Comparison of ENCODE assay signal across 38 mouse cellular contexts in the genomic region with DNA sequence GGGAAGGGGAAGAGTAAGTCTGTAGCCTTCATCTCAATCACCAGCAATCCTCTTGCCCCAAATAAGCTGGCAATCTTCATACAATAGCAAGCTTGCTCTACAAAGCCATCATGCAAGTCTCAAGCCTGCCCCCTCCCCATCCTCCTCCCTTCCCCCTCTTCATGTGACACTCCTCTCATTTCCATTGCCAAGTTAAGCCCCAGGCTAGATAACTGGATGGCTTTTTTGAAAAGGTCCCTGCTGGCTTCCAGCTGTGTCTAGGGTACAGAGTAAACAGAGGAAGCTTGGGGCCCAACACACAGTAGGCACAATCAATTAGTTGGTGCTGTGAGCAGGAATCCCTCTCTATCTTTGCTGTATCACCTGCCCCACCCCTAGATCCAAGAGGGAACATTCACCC. TPM values are rescaled to one million over a fixed set of nuclear protein-coding genes. Genes with fewer than 3 reads are reported as not detected.
"Had no signal": no experiment of that assay in that cellular context is flagged by ENCODE, and none has a peak within 500 bp of the region (broad histone marks: within the 10 kb centered on the region; RNA-seq: fewer than 3 reads in every experiment).

No protein-coding gene starts in this region.

- H3K36me3 ChIP-seq: limb, embryonic 10.5 days; limb, embryonic 12.5 days; limb, embryonic 13.5 days; limb, embryonic 15.5 days; liver, embryonic 12.5 days; liver, embryonic 13.5 days; liver, embryonic 15.5 days; lung, embryonic 15.5 days; midbrain, embryonic 10.5 days; midbrain, embryonic 12.5 days; midbrain, embryonic 13.5 days had no signal

- H3K27ac ChIP-seq: left cerebral cortex, adult 2 months; limb, embryonic 10.5 days; limb, embryonic 12.5 days; limb, embryonic 13.5 days; limb, embryonic 15.5 days; liver, embryonic 12.5 days; liver, embryonic 13.5 days; liver, embryonic 14.5 days; liver, embryonic 15.5 days; lung, embryonic 15.5 days; macrophage; midbrain, embryonic 10.5 days; midbrain, embryonic 12.5 days; midbrain, embryonic 13.5 days had no signal

- DNase-seq: left cerebral cortex, postnatal 4 days; liver; liver, embryonic 13.5 days; liver, postnatal 0 days; lung, adult 18-20 months; lung, adult 2 months; lung, embryonic 14.5 days; lung, postnatal 10 days; lung, postnatal 14 days; lung, postnatal 36 days; lung, postnatal 4 days; midbrain, embryonic 14.5 days had no signal

- H3K9ac ChIP-seq: limb, embryonic 12.5 days; limb, embryonic 13.5 days; limb, embryonic 15.5 days; liver, embryonic 12.5 days; liver, embryonic 13.5 days; liver, embryonic 14.5 days; liver, embryonic 15.5 days; liver, postnatal 0 days; lung, embryonic 14.5 days; lung, embryonic 15.5 days; midbrain, embryonic 12.5 days; midbrain, embryonic 13.5 days had no signal

- H3K4me3 ChIP-seq: left cerebral cortex, adult 2 months; limb, embryonic 10.5 days; limb, embryonic 12.5 days; limb, embryonic 13.5 days; limb, embryonic 15.5 days; liver, embryonic 12.5 days; liver, embryonic 13.5 days; liver, embryonic 15.5 days; lung, embryonic 15.5 days; megakaryocyte, embryonic 14.5 days; midbrain, embryonic 10.5 days; midbrain, embryonic 12.5 days; midbrain, embryonic 13.5 days; myocyte had no signal

- ATAC-seq: liver, embryonic 12.5 days; liver, postnatal 0 days; lung, postnatal 0 days; midbrain, embryonic 13.5 days; midbrain, embryonic 16.5 days had no signal

- H3K9me3 ChIP-seq: limb, embryonic 10.5 days; limb, embryonic 12.5 days; limb, embryonic 13.5 days; limb, embryonic 15.5 days; liver, embryonic 12.5 days; liver, embryonic 13.5 days; liver, embryonic 15.5 days; lung, embryonic 15.5 days; midbrain, embryonic 10.5 days; midbrain, embryonic 12.5 days; midbrain, embryonic 13.5 days had no signal

- H3K4me1 ChIP-seq: liver, embryonic 12.5 days; liver, embryonic 13.5 days; liver, embryonic 15.5 days had no signal

- H3K4me2 ChIP-seq: limb, embryonic 12.5 days; limb, embryonic 13.5 days; limb, embryonic 15.5 days; liver, embryonic 11.5 days; liver, embryonic 12.5 days; liver, embryonic 13.5 days; liver, embryonic 15.5 days; lung, embryonic 14.5 days; lung, embryonic 15.5 days; midbrain, embryonic 12.5 days; midbrain, embryonic 13.5 days had no signal

RNA-seq across cellular contexts. Expression of a gene that starts 19.8 kb away (rescaled TPM):
- total RNA-seq: left cerebral cortex, adult 2 months; left cerebral cortex, postnatal 25 days; left cerebral cortex, postnatal 36 days; liver, adult 2 months; megakaryocyte progenitor cell, adult 5-6 weeks; megakaryocyte, adult 5-6 weeks; megakaryocyte-erythroid progenitor cell, adult 5-6 weeks; monocyte, adult 5-6 weeks had no signal
- polyA plus RNA-seq: limb, embryonic 13.5 days; liver, adult 2 months; liver, embryonic 11.5 days; liver, embryonic 12.5 days; liver, embryonic 13.5 days; liver, embryonic 14.5 days; liver, embryonic 15.5 days; liver, embryonic 16.5 days; liver, postnatal 0 days; lung, adult 2 months; lung, embryonic 14.5 days; lung, postnatal 0 days; macrophage had no signal
